Mouse (Mus musculus): Measurements from ENCODE around the gene Tubgcp6. TPM values are rescaled to one million over a fixed set of nuclear protein-coding genes. Genes with fewer than 3 reads are reported as not detected.

Gene Tubgcp6
- 14.4 and 14.8 TPM in 2 replicates for polyA plus RNA-seq (2015; fragmentation: Nextera tagmentation; extraction: Ambion mirVana)

- Histone ChIP-seq H3K4me3 (replicated peaks) (peak within 1 kb of the TSS; percentile 92), H3K4me1 (peaks cover 53% of the 10 kb centered on the region), H3K27ac (replicated peaks) (peak within 1 kb of the TSS; percentile 88)
Observed at GRCm38 (mm10) chr15:89122649-89123366, at the start of gene Tubgcp6. Gene Tubgcp6 (minus strand): TSS chr15:89123112.

GRCm38 (mm10) chr15:89172276-89172935 lies 49.5 kb upstream of the Tubgcp6 start:
- H3K9ac ChIP-seq (replicated peaks), result peak overlapping the region; percentile 65
- H3K4me1 ChIP-seq, result peaks cover 83% of the 10 kb centered on the region
- no peaks in the 10 kb centered on the region for H3K27me3 ChIP-seq (replicated peaks)
- H3K36me3 ChIP-seq, result peaks cover 16% of the 10 kb centered on the region
- WGBS, result 27% methylated on average over 17 of the region's 17 CpGs
- no peaks in the 10 kb centered on the region for H3K9me3 ChIP-seq (replicated peaks)
- peak overlapping the region; percentile 96 for H3K4me2 ChIP-seq
- ATAC-seq (ENCODE audit: low FRiP score), result no peak
- H3K27ac ChIP-seq (replicated peaks), result peak overlapping the region; percentile 81
- peak overlapping the region; percentile 54 for H3K4me3 ChIP-seq (replicated peaks)

More at GRCm38 (mm10) chr15:89122649-89123366, at the start of gene Tubgcp6:
- Histone ChIP-seq H3K27me3 (replicated peaks) (no peaks in the 10 kb centered on the region), H3K9me3 (replicated peaks) (no peaks in the 10 kb centered on the region), H3K36me3 (peaks cover 15% of the 10 kb centered on the region), H3K4me2 (peak within 1 kb of the TSS; percentile 95), H3K9ac (replicated peaks) (peak within 1 kb of the TSS; percentile 77)
- under 1% methylated on average over 47 of the region's 47 CpGs for WGBS
- peak; percentile 82 for ATAC-seq (ENCODE audit: low FRiP score)

GRCm38 (mm10) chr15:89171526-89172051 lies 48.7 kb upstream of the Tubgcp6 start:
- no peaks in the 10 kb centered on the region for H3K27me3 ChIP-seq (replicated peaks)
- H3K9me3 ChIP-seq (replicated peaks), result no peaks in the 10 kb centered on the region
- no peak overlapping the region for H3K27ac ChIP-seq (replicated peaks)
- 0 out of 2 replicates have a peak overlapping the region, but pooled peaks have one; percentile 96 for H3K4me2 ChIP-seq
- no peak overlapping the region for H3K9ac ChIP-seq (replicated peaks)
- peaks cover 75% of the 10 kb centered on the region for H3K4me1 ChIP-seq
- no peak overlapping the region for H3K4me3 ChIP-seq (replicated peaks)
- H3K36me3 ChIP-seq, result peaks cover 24% of the 10 kb centered on the region
- 88% methylated on average over 5 of the region's 5 CpGs for WGBS
- ATAC-seq (ENCODE audit: low FRiP score), result no peak

- Histone ChIP-seq H3K36me3 (peaks cover 39% of the 10 kb centered on the region), H3K9ac (replicated peaks) (peak overlapping the region; percentile 18; the same call in 1 of the 2 replicates), H3K4me1 (peaks cover 60% of the 10 kb centered on the region), H3K27ac (replicated peaks) (peak overlapping the region; percentile 77), H3K9me3 (replicated peaks) (no peaks in the 10 kb centered on the region), H3K4me3 (replicated peaks) (no peak overlapping the region), H3K27me3 (replicated peaks) (no peaks in the 10 kb centered on the region), H3K4me2 (peak overlapping the region; percentile 34; the same call in 1 of the 2 replicates)
- 73% methylated on average over 3 of the region's 3 CpGs for WGBS
- no peak for ATAC-seq (ENCODE audit: low FRiP score)
Observed at GRCm38 (mm10) chr15:89170102-89170501, 47.2 kb upstream of the Tubgcp6 start.

GRCm38 (mm10) chr15:89169431-89169830 lies 46.5 kb upstream of the Tubgcp6 start:
- no peak overlapping the region for H3K4me3 ChIP-seq (replicated peaks)
- H3K9ac ChIP-seq (replicated peaks), result peak overlapping the region; percentile 18; the same call in 1 of the 2 replicates
- WGBS, result 9% methylated on average over 10 of the region's 10 CpGs
- peak; percentile 30; the same call in 1 of the 2 replicates for ATAC-seq (ENCODE audit: low FRiP score)
- no peaks in the 10 kb centered on the region for H3K27me3 ChIP-seq (replicated peaks)
- peak overlapping the region; percentile 77 for H3K27ac ChIP-seq (replicated peaks)
- H3K4me1 ChIP-seq, result peaks cover 54% of the 10 kb centered on the region
- H3K36me3 ChIP-seq, result peaks cover 46% of the 10 kb centered on the region
- H3K9me3 ChIP-seq (replicated peaks), result no peaks in the 10 kb centered on the region
- peak overlapping the region; percentile 34 for H3K4me2 ChIP-seq

GRCm38 (mm10) chr15:89168922-89169321 lies 46.0 kb upstream of the Tubgcp6 start:
- Histone ChIP-seq H3K27me3 (replicated peaks) (no peaks in the 10 kb centered on the region), H3K27ac (replicated peaks) (peak overlapping the region; percentile 77), H3K4me2 (peak overlapping the region; percentile 34), H3K36me3 (peaks cover 51% of the 10 kb centered on the region), H3K4me3 (replicated peaks) (no peak overlapping the region), H3K4me1 (peaks cover 49% of the 10 kb centered on the region), H3K9me3 (replicated peaks) (no peaks in the 10 kb centered on the region), H3K9ac (replicated peaks) (0 out of 2 replicates have a peak overlapping the region, but pooled peaks have one; percentile 18)
- 60% methylated on average over 10 of the region's 10 CpGs for WGBS
- no peak for ATAC-seq (ENCODE audit: low FRiP score)

GRCm38 (mm10) chr15:89165478-89165877 lies 42.6 kb upstream of the Tubgcp6 start:
- no peak overlapping the region for H3K4me2 ChIP-seq
- ATAC-seq (ENCODE audit: low FRiP score), result no peak
- 96% methylated on average over 12 of the region's 12 CpGs for WGBS

GRCm38 (mm10) chr15:89161397-89161796 lies 38.5 kb upstream of the Tubgcp6 start:
- H3K4me2 ChIP-seq, result no peak overlapping the region
- no peak overlapping the region for H3K4me3 ChIP-seq (replicated peaks)
- peaks cover 100% of the 10 kb centered on the region for H3K36me3 ChIP-seq
- no peaks in the 10 kb centered on the region for H3K4me1 ChIP-seq
- 90% methylated on average over 9 of the region's 9 CpGs for WGBS
- H3K9ac ChIP-seq (replicated peaks), result no peak overlapping the region
- H3K27me3 ChIP-seq (replicated peaks), result no peaks in the 10 kb centered on the region
- no peak for ATAC-seq (ENCODE audit: low FRiP score)
- H3K27ac ChIP-seq (replicated peaks), result no peak overlapping the region
- no peaks in the 10 kb centered on the region for H3K9me3 ChIP-seq (replicated peaks)

More at GRCm38 (mm10) chr15:89165478-89165877, 42.6 kb upstream of the Tubgcp6 start:
- H3K4me3 ChIP-seq (replicated peaks), result no peak overlapping the region
- peaks cover 85% of the 10 kb centered on the region for H3K36me3 ChIP-seq
- H3K9me3 ChIP-seq (replicated peaks), result no peaks in the 10 kb centered on the region
- H3K27ac ChIP-seq (replicated peaks), result no peak overlapping the region
- no peak overlapping the region for H3K9ac ChIP-seq (replicated peaks)
- H3K4me1 ChIP-seq, result peaks cover 18% of the 10 kb centered on the region
- no peaks in the 10 kb centered on the region for H3K27me3 ChIP-seq (replicated peaks)

- H3K9me3 ChIP-seq (replicated peaks), result no peaks in the 10 kb centered on the region
- no peak overlapping the region for H3K9ac ChIP-seq (replicated peaks)
- H3K27me3 ChIP-seq (replicated peaks), result no peaks in the 10 kb centered on the region
- no peaks in the 10 kb centered on the region for H3K4me1 ChIP-seq
- H3K4me2 ChIP-seq, result no peak overlapping the region
- no peak overlapping the region for H3K27ac ChIP-seq (replicated peaks)
- H3K36me3 ChIP-seq, result peaks cover 98% of the 10 kb centered on the region
- 95% methylated on average over 16 of the region's 16 CpGs for WGBS
- no peak overlapping the region for H3K4me3 ChIP-seq (replicated peaks)
- ATAC-seq (ENCODE audit: low FRiP score), result no peak
Observed at GRCm38 (mm10) chr15:89158516-89158915, 35.6 kb upstream of the Tubgcp6 start.

GRCm38 (mm10) chr15:89157954-89158353 lies 35.0 kb upstream of the Tubgcp6 start:
- Histone ChIP-seq H3K27me3 (replicated peaks) (no peaks in the 10 kb centered on the region), H3K4me2 (no peak overlapping the region), H3K4me3 (replicated peaks) (no peak overlapping the region), H3K4me1 (no peaks in the 10 kb centered on the region), H3K36me3 (peaks cover 92% of the 10 kb centered on the region), H3K27ac (replicated peaks) (no peak overlapping the region), H3K9me3 (replicated peaks) (no peaks in the 10 kb centered on the region), H3K9ac (replicated peaks) (no peak overlapping the region)
- WGBS, result 72% methylated on average over 7 of the region's 7 CpGs
- no peak for ATAC-seq (ENCODE audit: low FRiP score)

- Histone ChIP-seq H3K27me3 (replicated peaks) (no peaks in the 10 kb centered on the region), H3K4me1 (peaks cover 32% of the 10 kb centered on the region), H3K36me3 (peaks cover 36% of the 10 kb centered on the region), H3K4me3 (replicated peaks) (no peak overlapping the region), H3K9ac (replicated peaks) (no peak overlapping the region), H3K27ac (replicated peaks) (0 out of 2 replicates have a peak overlapping the region, but pooled peaks have one; percentile 4), H3K9me3 (replicated peaks) (no peaks in the 10 kb centered on the region), H3K4me2 (no peak overlapping the region)
- no peak; the same call in 1 of the 2 replicates for ATAC-seq (ENCODE audit: low FRiP score)
Observed at GRCm38 (mm10) chr15:89152312-89152711, 29.4 kb upstream of the Tubgcp6 start.

All from neural tube, embryonic 15.5 days (tissue).